Mouse (Mus musculus) MEL (cell line): ENCODE measurements around the gene Xpo6. TPM values are rescaled to one million over a fixed set of nuclear protein-coding genes. Genes with fewer than 3 reads are reported as not detected.

Source experiments
- DNase-seq: peaks from one replicate; pipeline ENCODE4 v3.0.0; 2011; ENCODE audit warnings: low read depth, low spot score
- H3K27ac ChIP-seq: 2 replicates; pipeline ENCODE4 v1.5.1; 2012; ENCODE audit warnings: low read depth, mild to moderate bottlenecking, control low read depth, low read length, moderate library complexity; ENCODE audit not compliant: control insufficient read depth
- H3K27me3 ChIP-seq, 2 experiments: fragments of 150-350 bp in 1 of 2; sonication (generic) in 1 of 2; 2 replicates each; pipeline ENCODE4 v1.6.1; 2012; ENCODE audit warnings: low read length in 2 of 2, mild to moderate bottlenecking in 2 of 2, improper control_type of control experiment in 1 of 2, moderate library complexity in 1 of 2; ENCODE audit not compliant: insufficient read depth in 2 of 2, control insufficient read depth in 1 of 2
- H3K36me3 ChIP-seq, 2 experiments: 2 replicates each; pipeline ENCODE4 v1.6.1; 2012 to 2014; ENCODE audit warnings: low read length in 2 of 2, improper control_type of control experiment in 1 of 2, inconsistent platforms in 1 of 2, mild to moderate bottlenecking in 1 of 2; ENCODE audit not compliant: insufficient read depth in 2 of 2, control insufficient read depth in 1 of 2
- H3K4me1 ChIP-seq, 2 experiments: fragments of 150-350 bp in 1 of 2; sonication (generic) in 1 of 2; 2 replicates each; pipeline ENCODE4 v1.6.1; 2012; ENCODE audit warnings: low read length in 2 of 2, improper control_type of control experiment in 1 of 2, mild to moderate bottlenecking in 1 of 2; ENCODE audit not compliant: insufficient read depth in 2 of 2, control insufficient read depth in 1 of 2
- H3K4me3 ChIP-seq, 2 experiments: fragments of 150-350 bp in 1 of 2; sonication (generic) in 1 of 2; 2 replicates each; pipeline ENCODE4 v1.5.1; 2012; ENCODE audit warnings: low read depth in 2 of 2, low read length in 2 of 2, mild to moderate bottlenecking in 2 of 2, moderate library complexity in 2 of 2, control low read depth in 1 of 2, improper control_type of control experiment in 1 of 2; ENCODE audit not compliant: control insufficient read depth in 1 of 2, insufficient read depth in 1 of 2
- H3K79me2 ChIP-seq: 2 replicates; pipeline ENCODE4 v1.6.1; 2012; ENCODE audit warnings: mild to moderate bottlenecking, low read length, moderate library complexity; ENCODE audit not compliant: control insufficient read depth, poor library complexity, insufficient read depth
- H3K9ac ChIP-seq: 2 replicates; pipeline ENCODE4 v1.6.1; 2012; ENCODE audit warnings: low read depth, mild to moderate bottlenecking, control low read depth, low read length, moderate library complexity; ENCODE audit not compliant: control insufficient read depth, poor library complexity, severe bottlenecking
- H3K9me3 ChIP-seq: fragments of 150-350 bp; sonication (generic); replicated peaks from 2 replicates; pipeline ENCODE4 v1.6.1; 2012; ENCODE audit warnings: mild to moderate bottlenecking, low read length, improper control_type of control experiment, moderate library complexity; ENCODE audit not compliant: insufficient read depth
- CTCF ChIP-seq, 3 experiments: IDR thresholded peaks in 2 of 3; conservative IDR thresholded peaks in 1 of 3; 2 replicates each; pipeline ENCODE4 v1.5.1; 2011 to 2012; ENCODE audit warnings: low read length in 3 of 3, low read depth in 2 of 3, mild to moderate bottlenecking in 2 of 3, improper control_type of control experiment in 1 of 3, inconsistent platforms in 1 of 3, mixed read lengths in 1 of 3, moderate library complexity in 1 of 3; ENCODE audit not compliant: control insufficient read depth in 1 of 3, insufficient read depth in 1 of 3, poor library complexity in 1 of 3, severe bottlenecking in 1 of 3
- E2F4 ChIP-seq: IDR thresholded peaks from 2 replicates; pipeline ENCODE4 v1.6.1; 2011; ENCODE audit warnings: low read depth, low read length, improper control_type of control experiment, borderline replicate concordance
- GATA1 ChIP-seq: IDR thresholded peaks from 2 replicates; pipeline ENCODE4 v1.6.1; 2011; ENCODE audit warnings: low read depth, low read length, improper control_type of control experiment
- HCFC1 ChIP-seq: IDR thresholded peaks from 2 replicates; pipeline ENCODE4 v1.6.1; 2012; ENCODE audit warnings: low read depth, mild to moderate bottlenecking, inconsistent platforms, low read length, improper control_type of control experiment, moderate library complexity
- JUND ChIP-seq: IDR thresholded peaks from 2 replicates; pipeline ENCODE4 v1.6.1; 2011; ENCODE audit warnings: low read depth, mild to moderate bottlenecking, improper control_type of control experiment, low read length
- KAT2A ChIP-seq: conservative IDR thresholded peaks from 2 replicates; pipeline ENCODE4 v1.6.1; 2012; ENCODE audit warnings: low read depth, low read length, improper control_type of control experiment, inconsistent platforms
- MAZ ChIP-seq: IDR thresholded peaks from 2 replicates; pipeline ENCODE4 v1.6.1; 2012; ENCODE audit warnings: low read depth, mild to moderate bottlenecking, inconsistent platforms, low read length, improper control_type of control experiment
- MEF2A ChIP-seq: IDR thresholded peaks from 2 replicates; pipeline ENCODE4 v1.6.1; 2014; ENCODE audit warnings: low read depth, mild to moderate bottlenecking, inconsistent platforms, low read length, improper control_type of control experiment; ENCODE audit not compliant: poor library complexity, insufficient replicate concordance, severe bottlenecking; ENCODE audit errors: extremely low read depth
- MXI1 ChIP-seq: IDR thresholded peaks from 2 replicates; pipeline ENCODE4 v1.6.1; 2011; ENCODE audit warnings: mild to moderate bottlenecking, low read depth, low read length, improper control_type of control experiment
- NELFE ChIP-seq: IDR thresholded peaks from 2 replicates; pipeline ENCODE4 v1.6.1; 2011; ENCODE audit warnings: low read depth, low read length, improper control_type of control experiment
- RCOR1 ChIP-seq: IDR thresholded peaks from 2 replicates; pipeline ENCODE4 v1.6.1; 2012; ENCODE audit warnings: low read depth, mild to moderate bottlenecking, inconsistent platforms, low read length, improper control_type of control experiment
- SIN3A ChIP-seq: IDR thresholded peaks from 2 replicates; pipeline ENCODE4 v1.6.1; 2012; ENCODE audit warnings: low read length, improper control_type of control experiment, inconsistent platforms
- SMC3 ChIP-seq: IDR thresholded peaks from 2 replicates; pipeline ENCODE4 v1.6.1; 2011; ENCODE audit warnings: low read depth, low read length, improper control_type of control experiment
- TCF12 ChIP-seq: IDR thresholded peaks from 2 replicates; pipeline ENCODE4 v1.6.1; 2014; ENCODE audit warnings: low read depth, mild to moderate bottlenecking, inconsistent platforms, low read length, improper control_type of control experiment, moderate library complexity
- UBTF ChIP-seq: IDR thresholded peaks from 2 replicates; pipeline ENCODE4 v1.6.1; 2012; ENCODE audit warnings: low read depth, mild to moderate bottlenecking, inconsistent platforms, low read length, improper control_type of control experiment, moderate library complexity, borderline replicate concordance; ENCODE audit not compliant: insufficient read depth
- USF1 ChIP-seq: IDR thresholded peaks from 2 replicates; pipeline ENCODE4 v1.6.1; 2014; ENCODE audit warnings: low read depth, mild to moderate bottlenecking, inconsistent platforms, low read length, improper control_type of control experiment, moderate library complexity
- ZC3H11A ChIP-seq: IDR thresholded peaks from 2 replicates; pipeline ENCODE4 v1.6.1; 2012; ENCODE audit warnings: low read depth, mild to moderate bottlenecking, inconsistent platforms, low read length, improper control_type of control experiment
- ZKSCAN1 ChIP-seq: IDR thresholded peaks from 2 replicates; pipeline ENCODE4 v1.6.1; 2012; ENCODE audit warnings: low read depth, mild to moderate bottlenecking, inconsistent platforms, low read length, improper control_type of control experiment, moderate library complexity
- polyA plus RNA-seq, 2 experiments: library from polyadenylated mRNA; stranded (reverse) in 1 of 2; unstranded in 1 of 2; fragments of >175 nt in 1 of 2; fragments of >200 nt in 1 of 2; gene quantifications; 2 replicates each; pipeline versions ENCODE4 v1.2.1 to v1.2.4; 2012; ENCODE audit warnings: low replicate concordance in 2 of 2, low read depth in 1 of 2; ENCODE audit not compliant: insufficient read length in 2 of 2, insufficient read depth in 1 of 2, missing spikeins in 1 of 2
- total RNA-seq: library from RNA; depleted of rRNA; stranded (reverse); fragments of 300-350 nt; gene quantifications from 2 replicates; pipeline ENCODE4 v1.2.3, GENCODE M21; 2012

The Xpo6 gene
- total and polyA plus RNA-seq, 3 experiments, result 89.3 to 365 (median 197) TPM

DNA sequence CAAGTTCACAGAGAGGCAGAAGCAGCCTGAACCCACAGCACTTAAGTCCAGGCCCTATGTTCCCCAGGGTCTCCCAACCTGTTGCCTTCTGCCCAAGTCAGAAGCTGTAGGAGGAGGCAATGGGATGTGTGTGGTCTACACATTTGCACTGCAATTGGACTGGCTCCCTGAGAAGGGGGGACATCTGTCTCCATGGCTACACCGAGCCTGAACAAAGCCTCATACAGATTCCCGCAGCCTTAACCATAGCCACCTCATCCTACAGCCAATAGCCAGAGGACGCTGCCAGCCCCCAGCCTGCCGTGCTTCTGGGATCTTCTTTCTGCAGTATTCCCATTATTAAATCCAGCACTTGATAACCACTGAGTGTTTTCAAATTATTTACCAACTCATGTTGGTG lies 138.1 kb downstream of the Xpo6 start:
- Histone ChIP-seq H3K9me3 (no peaks in the 10 kb centered on the region), H3K4me3 (no peak overlapping the region), H3K27me3 (peaks cover 0 to 2% of the 10 kb centered on the region in 2 experiments; a peak in 3 of 4 replicates), H3K36me3 (no peaks in the 10 kb centered on the region), H3K4me1 (no peaks in the 10 kb centered on the region), H3K79me2 (no peaks in the 10 kb centered on the region), H3K27ac (no peak overlapping the region), H3K9ac (no peak overlapping the region)
- DNase-seq, result no peak
- no peak for TF ChIP-seq UBTF

GRCm38 (mm10) chr7:126058918-126059317 lies 141.4 kb downstream of the Xpo6 start:
- Histone ChIP-seq H3K9me3 (no peaks in the 10 kb centered on the region), H3K27ac (no peak overlapping the region), H3K79me2 (no peaks in the 10 kb centered on the region), H3K27me3 (peaks cover 0 to 1% of the 10 kb centered on the region in 2 experiments; a peak in 1 of 4 replicates), H3K9ac (no peak overlapping the region), H3K4me3 (no peak overlapping the region), H3K36me3 (no peaks in the 10 kb centered on the region), H3K4me1 (peaks cover 0 to 4% of the 10 kb centered on the region in 2 experiments; a peak in 1 of 4 replicates)
- TF ChIP-seq CTCF (IDR thresholded peaks at IDR 0.05 in 2 of 3, conservative IDR thresholded peaks at IDR 0.05 in 1 of 3; ENCODE audit: control insufficient read depth in 1 of 3, insufficient read depth in 1 of 3, low read depth in 2 of 3, low read length in 3 of 3, poor library complexity in 1 of 3, severe bottlenecking in 1 of 3), result no peak
- no peak for TF ChIP-seq SIN3A
- no peak for TF ChIP-seq KAT2A
- no peak for TF ChIP-seq HCFC1
- no peak for TF ChIP-seq E2F4
- TF ChIP-seq NELFE, result no peak
- TF ChIP-seq MEF2A, result no peak
- no peak for TF ChIP-seq MAZ
- no peak for TF ChIP-seq UBTF
- TF ChIP-seq TCF12, result no peak
- no peak for TF ChIP-seq JUND
- no peak for TF ChIP-seq MXI1
- no peak for TF ChIP-seq ZC3H11A
- TF ChIP-seq GATA1, result no peak
- no peak for TF ChIP-seq SMC3
- TF ChIP-seq RCOR1, result no peak
- no peak for TF ChIP-seq ZKSCAN1
- no peak for TF ChIP-seq USF1
- no peak for DNase-seq
